Mouse (Mus musculus): ENCODE results near the gene Hoxd9. TPM values are rescaled to one million over a fixed set of nuclear protein-coding genes. Genes with fewer than 3 reads are reported as not detected.

Hoxd9 gene
- polyA plus RNA-seq, 1 experiment, result not detected

GRCm38 (mm10) chr2:74676376-74677052 is 21.0 kb upstream of the Hoxd9 start:
- no peak overlapping the region for H3K4me3 ChIP-seq (ENCODE audit: insufficient read depth, low read depth, low read length)
- H3K27ac ChIP-seq (replicated peaks; ENCODE audit: low read depth, low read length), result no peak overlapping the region
- H3K4me1 ChIP-seq (ENCODE audit: control insufficient read depth, insufficient read depth, insufficient read length, low read length), result no peaks in the 10 kb centered on the region

- H3K27ac ChIP-seq (replicated peaks; ENCODE audit: low read depth, low read length), result no peak overlapping the region
- H3K4me1 ChIP-seq (ENCODE audit: control insufficient read depth, insufficient read depth, insufficient read length, low read length), result no peaks in the 10 kb centered on the region; the same call in 1 of the 2 replicates
- H3K4me3 ChIP-seq (ENCODE audit: insufficient read depth, low read depth, low read length), result no peak overlapping the region
These were observed 20.4 kb upstream of the Hoxd9 start for GRCm38 (mm10) chr2:74677106-74677505.

- H3K4me3 ChIP-seq (ENCODE audit: insufficient read depth, low read depth, low read length), result no peak within 1 kb of the TSS
- no peak within 1 kb of the TSS for H3K27ac ChIP-seq (replicated peaks; ENCODE audit: low read depth, low read length)
- H3K4me1 ChIP-seq (ENCODE audit: control insufficient read depth, insufficient read depth, insufficient read length, low read length), result no peaks in the 10 kb centered on the region; the same call in 1 of the 2 replicates
These were observed 18.5 kb upstream of the Hoxd9 start, which contains the start of gene Hoxd11 for GRCm38 (mm10) chr2:74678891-74679595. Gene Hoxd11, plus strand, starts transcription at chr2:74679557.

GRCm38 (mm10) chr2:74679596-74679971 is 17.9 kb upstream of the Hoxd9 start:
- no peak overlapping the region for H3K27ac ChIP-seq (replicated peaks; ENCODE audit: low read depth, low read length)
- no peaks in the 10 kb centered on the region; the same call in 1 of the 2 replicates for H3K4me1 ChIP-seq (ENCODE audit: control insufficient read depth, insufficient read depth, insufficient read length, low read length)
- H3K4me3 ChIP-seq (ENCODE audit: insufficient read depth, low read depth, low read length), result no peak overlapping the region

- no peak overlapping the region for H3K27ac ChIP-seq (replicated peaks; ENCODE audit: low read depth, low read length)
- no peaks in the 10 kb centered on the region; the same call in 1 of the 2 replicates for H3K4me1 ChIP-seq (ENCODE audit: control insufficient read depth, insufficient read depth, insufficient read length, low read length)
- no peak overlapping the region for H3K4me3 ChIP-seq (ENCODE audit: insufficient read depth, low read depth, low read length)
These were observed 17.5 kb upstream of the Hoxd9 start for GRCm38 (mm10) chr2:74679980-74680379.

GRCm38 (mm10) chr2:74680561-74681398 is 16.7 kb upstream of the Hoxd9 start:
- Histone ChIP-seq H3K4me1 (ENCODE audit: control insufficient read depth, insufficient read depth, insufficient read length, low read length) (no peaks in the 10 kb centered on the region; the same call in 1 of the 2 replicates), H3K27ac (replicated peaks; ENCODE audit: low read depth, low read length) (no peak overlapping the region), H3K4me3 (ENCODE audit: insufficient read depth, low read depth, low read length) (no peak overlapping the region)

- Histone ChIP-seq H3K4me3 (ENCODE audit: insufficient read depth, low read depth, low read length) (peak overlapping the region; percentile 37), H3K4me1 (ENCODE audit: control insufficient read depth, insufficient read depth, insufficient read length, low read length) (no peaks in the 10 kb centered on the region; the same call in 1 of the 2 replicates), H3K27ac (replicated peaks; ENCODE audit: low read depth, low read length) (no peak overlapping the region)
These were observed 15.7 kb upstream of the Hoxd9 start for GRCm38 (mm10) chr2:74681594-74682531.

GRCm38 (mm10) chr2:74682796-74683195 is 14.7 kb upstream of the Hoxd9 start:
- Histone ChIP-seq H3K4me1 (ENCODE audit: control insufficient read depth, insufficient read depth, insufficient read length, low read length) (no peaks in the 10 kb centered on the region; the same call in 1 of the 2 replicates), H3K27ac (replicated peaks; ENCODE audit: low read depth, low read length) (no peak overlapping the region), H3K4me3 (ENCODE audit: insufficient read depth, low read depth, low read length) (no peak overlapping the region)

- Histone ChIP-seq H3K4me1 (ENCODE audit: control insufficient read depth, insufficient read depth, insufficient read length, low read length) (no peaks in the 10 kb centered on the region; the same call in 1 of the 2 replicates), H3K27ac (replicated peaks; ENCODE audit: low read depth, low read length) (no peak overlapping the region), H3K4me3 (ENCODE audit: insufficient read depth, low read depth, low read length) (no peak overlapping the region)
These were observed 14.0 kb upstream of the Hoxd9 start for GRCm38 (mm10) chr2:74683471-74683951.

GRCm38 (mm10) chr2:74684106-74684505 is 13.4 kb upstream of the Hoxd9 start:
- Histone ChIP-seq H3K27ac (replicated peaks; ENCODE audit: low read depth, low read length) (no peak overlapping the region), H3K4me3 (ENCODE audit: insufficient read depth, low read depth, low read length) (no peak overlapping the region), H3K4me1 (ENCODE audit: control insufficient read depth, insufficient read depth, insufficient read length, low read length) (no peaks in the 10 kb centered on the region; the same call in 1 of the 2 replicates)

GRCm38 (mm10) chr2:74685059-74685603 is 12.4 kb upstream of the Hoxd9 start:
- H3K4me3 ChIP-seq (ENCODE audit: insufficient read depth, low read depth, low read length), result no peak overlapping the region
- H3K27ac ChIP-seq (replicated peaks; ENCODE audit: low read depth, low read length), result no peak overlapping the region
- no peaks in the 10 kb centered on the region; the same call in 1 of the 2 replicates for H3K4me1 ChIP-seq (ENCODE audit: control insufficient read depth, insufficient read depth, insufficient read length, low read length)

- Histone ChIP-seq H3K4me1 (ENCODE audit: control insufficient read depth, insufficient read depth, insufficient read length, low read length) (no peaks in the 10 kb centered on the region; the same call in 1 of the 2 replicates), H3K27ac (replicated peaks; ENCODE audit: low read depth, low read length) (no peak overlapping the region), H3K4me3 (ENCODE audit: insufficient read depth, low read depth, low read length) (no peak overlapping the region)
These were observed 11.1 kb upstream of the Hoxd9 start for GRCm38 (mm10) chr2:74686301-74686987.

GRCm38 (mm10) chr2:74686988-74687697 is 10.4 kb upstream of the Hoxd9 start:
- H3K4me3 ChIP-seq (ENCODE audit: insufficient read depth, low read depth, low read length), result no peak overlapping the region
- peaks cover 1% of the 10 kb centered on the region; the same call in 1 of the 2 replicates for H3K4me1 ChIP-seq (ENCODE audit: control insufficient read depth, insufficient read depth, insufficient read length, low read length)
- no peak overlapping the region for H3K27ac ChIP-seq (replicated peaks; ENCODE audit: low read depth, low read length)

Data from brown adipose tissue, adult 24 weeks (tissue).